Mouse (Mus musculus) naive thymus-derived CD4-positive, alpha-beta T cell, adult 5 months (primary cell): ENCODE results near the gene Mid2. TPM values are rescaled to one million over a fixed set of nuclear protein-coding genes. Genes with fewer than 3 reads are reported as not detected.

Source experiments
- polyA plus RNA-seq: library from polyadenylated mRNA; unstranded; fragments of 100-300 nt; shearing (Covaris generic); gene quantifications from one replicate; pipeline ENCODE4 v1.2.1, GENCODE M21; 2017

Gene Mid2
- not detected for polyA plus RNA-seq

DNA sequence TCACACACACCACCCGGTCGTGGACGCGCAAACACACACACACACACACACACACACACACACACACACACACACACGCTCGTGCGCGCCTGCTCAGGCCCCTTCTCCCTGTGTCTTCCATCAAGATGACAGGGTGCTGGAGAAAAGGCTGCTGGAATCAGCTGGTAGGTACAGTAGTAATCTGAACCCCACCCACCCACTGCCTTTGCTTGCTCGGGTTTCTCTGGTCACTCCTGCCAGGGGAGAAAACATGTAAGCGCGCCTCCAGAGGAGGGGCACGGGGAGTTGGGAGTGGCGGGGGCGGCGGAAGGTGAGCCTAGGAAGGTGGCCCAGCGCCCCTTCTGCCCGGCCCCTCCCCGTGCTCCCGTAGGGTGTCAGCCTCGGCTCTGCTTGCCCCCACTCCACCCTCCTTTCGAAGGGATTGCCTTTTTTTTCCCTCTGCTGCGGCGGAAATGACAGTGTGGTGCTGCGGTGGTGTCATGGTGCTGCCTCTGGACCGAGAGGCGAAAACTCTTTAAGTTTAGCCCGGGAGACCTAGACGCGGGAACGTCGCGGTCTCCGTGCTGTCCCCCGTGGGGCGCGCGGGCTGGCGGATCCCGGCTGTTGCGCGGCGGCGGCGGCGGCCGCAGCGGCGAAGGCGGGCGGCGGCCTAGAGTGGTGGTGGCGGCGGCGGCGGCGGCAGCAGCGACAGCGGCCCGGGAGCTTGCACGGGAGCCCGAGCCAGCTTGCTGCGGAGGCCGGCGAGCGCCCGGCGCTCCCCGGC lies at the start of gene Mid2:
Gene Mid2, plus strand, starts transcription at position 121 of the 763 bp plus-strand sequence.

DNA sequence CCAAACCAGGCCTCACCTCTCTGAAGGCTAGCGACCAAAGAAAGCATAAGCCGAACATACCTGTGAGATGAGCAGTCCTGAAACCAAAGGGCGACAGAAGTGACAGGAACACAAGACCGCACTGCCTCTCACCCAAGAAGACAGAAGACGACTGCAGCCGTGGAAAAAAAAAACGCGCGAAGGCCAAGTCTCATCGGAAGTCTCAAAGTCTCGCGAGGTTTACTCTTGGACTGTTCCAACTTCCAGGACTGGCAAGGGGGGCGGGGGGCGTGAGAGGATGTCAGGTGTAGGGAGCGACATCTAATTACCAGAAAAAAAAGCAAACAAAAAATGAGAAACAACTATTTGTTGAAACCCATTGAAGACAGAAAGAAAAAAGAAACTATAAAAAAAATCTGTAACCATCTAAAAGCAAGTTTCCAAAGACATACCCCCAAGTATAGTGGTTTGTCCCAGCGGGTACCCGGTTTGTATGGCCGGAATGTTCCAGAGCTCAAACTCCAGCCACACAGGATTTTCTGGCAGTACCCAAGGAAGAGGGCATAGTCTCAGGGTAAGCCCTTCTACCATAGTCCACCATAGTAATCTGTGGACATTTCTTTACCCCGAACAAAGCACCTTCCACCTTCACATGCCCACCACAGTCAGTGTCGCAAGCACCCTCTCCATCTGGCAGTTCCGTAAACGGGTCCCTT lies 149.1 kb downstream of the Mid2 start, which contains the start of gene Tex13b:
Gene Tex13b, minus strand, starts transcription at position 122 of the 695 bp plus-strand sequence.

Other genes starting within 250 kb of the Mid2 start
- gene Prps1, start 208.0 kb upstream of the Mid2 start, polyA plus RNA-seq: 96.6 TPM
- 775 TPM for gene Tsc22d3, start 63.9 kb upstream of the Mid2 start, polyA plus RNA-seq
- gene Tex13b, start 148.8 kb downstream of the Mid2 start, polyA plus RNA-seq: not detected
- gene Vsig1, start 243.0 kb downstream of the Mid2 start, polyA plus RNA-seq: not detected